25 mouse cellular contexts compared by ENCODE assay signal in the genomic region with DNA sequence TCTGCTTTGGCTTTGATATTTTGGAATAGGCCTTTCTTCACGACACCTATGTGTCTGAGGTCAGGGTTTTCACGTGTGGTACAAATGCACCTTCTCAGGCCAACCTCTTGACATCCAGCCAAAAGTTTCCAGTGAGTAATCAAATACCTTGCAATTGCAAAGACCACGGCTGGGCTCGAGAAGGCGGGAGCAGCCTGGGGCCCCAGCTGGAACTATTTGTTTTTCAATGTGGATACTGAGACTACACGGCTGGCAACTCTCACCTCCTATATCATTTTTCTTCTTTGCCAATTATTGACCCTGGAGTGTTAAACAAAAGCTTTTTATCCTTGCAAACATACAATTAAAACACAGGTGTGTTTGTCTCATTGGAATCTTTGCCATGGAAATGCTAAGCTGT.
DNase-seq lines count a peak whose midpoint lies in the region; ATAC-seq and TF ChIP-seq lines count a peak whose summit lies in the region.
"Had no signal": no experiment of that assay in that cellular context is flagged by ENCODE, and none has a peak within 500 bp of the region (broad histone marks: within the 10 kb centered on the region; RNA-seq: fewer than 3 reads in every experiment).

No protein-coding gene starts in this region.

- no peak for TF ChIP-seq EP300 in lung, postnatal 0 days (IDR thresholded peaks at IDR 0.05)
- TF ChIP-seq EP300 in stomach, postnatal 0 days (optimal IDR thresholded peaks at IDR 0.05), result no peak

- no peak for ATAC-seq in lung, postnatal 0 days
- peak; percentile 46; the same call in 1 of the 2 replicates for ATAC-seq in stomach, embryonic 14.5 days (ENCODE audit: insufficient number of reproducible peaks, insufficient read depth, low FRiP score, low read depth)
- peak; percentile 54; the same call in 1 of the 2 replicates for ATAC-seq in stomach, postnatal 0 days (ENCODE audit: low FRiP score, low TSS enrichment)
- no peak for ATAC-seq in kidney, embryonic 16.5 days (ENCODE audit: low FRiP score, low TSS enrichment)
- ATAC-seq: forebrain, embryonic 13.5 days; forebrain, embryonic 16.5 days; hindbrain, postnatal 0 days; Patski had no signal

- no peaks in the 10 kb centered on the region for H3K36me3 ChIP-seq in lung, postnatal 0 days (ENCODE audit: insufficient read depth, low read length)
- H3K36me3 ChIP-seq in stomach, embryonic 14.5 days (ENCODE audit: control insufficient read depth, insufficient read depth, low read length), result no peaks in the 10 kb centered on the region
- H3K36me3 ChIP-seq in stomach, postnatal 0 days (ENCODE audit: control insufficient read depth, insufficient read depth, low read length), result no peaks in the 10 kb centered on the region
- no peaks in the 10 kb centered on the region for H3K36me3 ChIP-seq in kidney, embryonic 16.5 days (ENCODE audit: insufficient read depth, low read length)
- H3K36me3 ChIP-seq: embryonic facial prominence, embryonic 13.5 days; forebrain, embryonic 10.5 days; heart, embryonic 10.5 days; heart, embryonic 13.5 days had no signal

- no peak overlapping the region for H3K27ac ChIP-seq in lung, postnatal 0 days (ENCODE audit: low read length)
- H3K27ac ChIP-seq in stomach, embryonic 14.5 days (ENCODE audit: low read length), result no peak overlapping the region
- H3K27ac ChIP-seq in stomach, postnatal 0 days (replicated peaks), result no peak overlapping the region
- H3K27ac ChIP-seq in kidney, embryonic 16.5 days (ENCODE audit: low read length), result no peak overlapping the region
- H3K27ac ChIP-seq: embryonic facial prominence, embryonic 13.5 days; forebrain, embryonic 10.5 days; forebrain, embryonic 13.5 days; heart, adult 2 months; heart, embryonic 10.5 days; heart, embryonic 13.5 days; hindbrain, embryonic 14.5 days; hindbrain, postnatal 0 days had no signal

- H3K9ac ChIP-seq in lung, postnatal 0 days (replicated peaks; ENCODE audit: low read depth), result no peak overlapping the region
- no peak overlapping the region for H3K9ac ChIP-seq in stomach, embryonic 14.5 days (replicated peaks; ENCODE audit: low read depth, low read length)
- H3K9ac ChIP-seq in stomach, postnatal 0 days (ENCODE audit: low read length), result no peak overlapping the region
- H3K9ac ChIP-seq in kidney, embryonic 16.5 days (replicated peaks; ENCODE audit: low read length), result no peak overlapping the region
- H3K9ac ChIP-seq: embryonic facial prominence, embryonic 13.5 days; forebrain, embryonic 13.5 days; heart, embryonic 13.5 days; hindbrain, embryonic 14.5 days had no signal

- DNase-seq in lung, postnatal 0 days (ENCODE audit: low spot score), result peak; percentile 18
- DNase-seq in lung, postnatal 36 days, result no peak
- DNase-seq in stomach, postnatal 0 days (ENCODE audit: low spot score), result peak; percentile 62
- no peak for DNase-seq in testis, postnatal 14 days (ENCODE audit: low spot score)
- DNase-seq: adrenal gland, postnatal 14 days; cerebellum, adult 11 months; cerebellum, adult 2 months; cerebellum, adult 9-11 months; cerebellum, postnatal 25 days; gastrocnemius, postnatal 10 days; gastrocnemius, postnatal 36 days; heart, adult 2 months; heart, postnatal 14 days; heart, postnatal 4 days had no signal

- H3K27me3 ChIP-seq in lung, postnatal 0 days (replicated peaks; ENCODE audit: insufficient read depth, low read length), result no peaks in the 10 kb centered on the region
- H3K27me3 ChIP-seq in stomach, embryonic 14.5 days (ENCODE audit: control insufficient read depth, insufficient read depth, low read length), result no peaks in the 10 kb centered on the region
- no peaks in the 10 kb centered on the region for H3K27me3 ChIP-seq in stomach, postnatal 0 days (ENCODE audit: control insufficient read depth, insufficient read depth, low read length)
- H3K27me3 ChIP-seq in kidney, embryonic 16.5 days (ENCODE audit: insufficient read depth, low read length), result no peaks in the 10 kb centered on the region
- H3K27me3 ChIP-seq: embryonic facial prominence, embryonic 13.5 days; forebrain, embryonic 13.5 days; heart, embryonic 13.5 days; Patski had no signal

- H3K4me2 ChIP-seq in lung, postnatal 0 days (replicated peaks; ENCODE audit: low read depth, low read length), result no peak overlapping the region
- no peak overlapping the region for H3K4me2 ChIP-seq in stomach, embryonic 14.5 days (replicated peaks; ENCODE audit: low read depth, low read length)
- no peak overlapping the region for H3K4me2 ChIP-seq in stomach, postnatal 0 days (replicated peaks; ENCODE audit: low read depth)
- H3K4me2 ChIP-seq in kidney, embryonic 16.5 days (replicated peaks; ENCODE audit: low read depth, low read length), result no peak overlapping the region
- H3K4me2 ChIP-seq: embryonic facial prominence, embryonic 13.5 days; forebrain, embryonic 13.5 days; heart, embryonic 13.5 days; hindbrain, embryonic 14.5 days had no signal

- 37% methylated on average over 6 of the region's 6 CpGs for WGBS in lung, postnatal 0 days
- WGBS in stomach, embryonic 14.5 days, result 42% methylated on average over 6 of the region's 6 CpGs
- WGBS in stomach, postnatal 0 days, result 35% methylated on average over 6 of the region's 6 CpGs
- WGBS in kidney, embryonic 16.5 days, result 39% methylated on average over 6 of the region's 6 CpGs

- no peak for TF ChIP-seq CTCF in lung, postnatal 0 days (IDR thresholded peaks at IDR 0.05)
- no peak for TF ChIP-seq CTCF in stomach, postnatal 0 days (IDR thresholded peaks at IDR 0.05; ENCODE audit: low read depth)

- H3K4me1 ChIP-seq in lung, postnatal 0 days (ENCODE audit: insufficient read depth, low read depth, low read length), result no peaks in the 10 kb centered on the region
- H3K4me1 ChIP-seq in stomach, embryonic 14.5 days (ENCODE audit: control insufficient read depth, insufficient read depth, low read length), result no peaks in the 10 kb centered on the region
- H3K4me1 ChIP-seq in stomach, postnatal 0 days (replicated peaks; ENCODE audit: control insufficient read depth, insufficient read depth), result no peaks in the 10 kb centered on the region
- peaks cover 4% of the 10 kb centered on the region; the same call in 1 of the 2 replicates for H3K4me1 ChIP-seq in kidney, embryonic 16.5 days (ENCODE audit: insufficient read depth, low read length)
- H3K4me1 ChIP-seq: embryonic facial prominence, embryonic 13.5 days; forebrain, embryonic 13.5 days; heart, embryonic 10.5 days had no signal

- H3K9me3 ChIP-seq in lung, postnatal 0 days (ENCODE audit: low read length), result no peaks in the 10 kb centered on the region
- H3K9me3 ChIP-seq in stomach, embryonic 14.5 days (ENCODE audit: control insufficient read depth, low read depth, low read length), result no peaks in the 10 kb centered on the region
- H3K9me3 ChIP-seq in stomach, postnatal 0 days (ENCODE audit: control insufficient read depth, low read length), result no peaks in the 10 kb centered on the region
- no peaks in the 10 kb centered on the region for H3K9me3 ChIP-seq in kidney, embryonic 16.5 days (ENCODE audit: low read length)
- H3K9me3 ChIP-seq: embryonic facial prominence, embryonic 13.5 days; forebrain, embryonic 10.5 days; forebrain, embryonic 13.5 days; heart, embryonic 10.5 days; heart, embryonic 13.5 days had no signal

- H3K4me3 ChIP-seq in lung, postnatal 0 days (ENCODE audit: low read depth, low read length), result no peak overlapping the region
- no peak overlapping the region for H3K4me3 ChIP-seq in stomach, embryonic 14.5 days (ENCODE audit: low read depth, low read length)
- no peak overlapping the region for H3K4me3 ChIP-seq in stomach, postnatal 0 days (ENCODE audit: low read depth, low read length)
- no peak overlapping the region for H3K4me3 ChIP-seq in kidney, embryonic 16.5 days (ENCODE audit: low read length)
- H3K4me3 ChIP-seq: embryonic facial prominence, embryonic 13.5 days; forebrain, embryonic 10.5 days; forebrain, embryonic 13.5 days; heart, adult 2 months; heart, embryonic 10.5 days; heart, embryonic 13.5 days had no signal

Comparison
In these comparisons a context has a peak if more than half of its experiments do, and no peak if none do; other contexts are left out.
1. DNase-seq: peak in lung, postnatal 0 days (single experiment) and stomach, postnatal 0 days (single experiment); none in lung, postnatal 36 days (single experiment) and testis, postnatal 14 days (single experiment).
2. ATAC-seq: peak in stomach, embryonic 14.5 days (single experiment) and stomach, postnatal 0 days (single experiment); none in lung, postnatal 0 days (single experiment) and kidney, embryonic 16.5 days (single experiment).